Mouse (Mus musculus): Measurements from ENCODE around the gene Serpine3.

GRCm38 (mm10) chr14:62657469-62657868 is 6.0 kb upstream of the Serpine3 start:
- TF ChIP-seq CTCF (IDR thresholded peaks at IDR 0.05; ENCODE audit: borderline replicate concordance, insufficient read depth, low read length) (no peak), POLR2A (IDR thresholded peaks at IDR 0.05; ENCODE audit: low read depth, low read length) (no peak)
